Mouse (Mus musculus) lung, embryonic 14.5 days (tissue): ENCODE data around the gene Micu1. TPM values are rescaled to one million over a fixed set of nuclear protein-coding genes. Genes with fewer than 3 reads are reported as not detected.

ENCODE experiments used
- ATAC-seq: fragments of 200-750 bp; cut with Nextera tagmentation; 2 replicates; pipeline ENCODE4 v1.8.0; 2017; ENCODE audit warnings: mild to moderate bottlenecking, moderate TSS enrichment, moderate library complexity; ENCODE audit not compliant: insufficient read depth
- DNase-seq: peaks from one replicate; pipeline ENCODE4 v3.0.0-alpha.2; 2015
- H3K27ac ChIP-seq: fragments of 300-500 bp; sonication (generic); 2 replicates; pipeline ENCODE4 v1.5.1; 2014; ENCODE audit warnings: low read depth, mild to moderate bottlenecking, moderate library complexity
- H3K27me3 ChIP-seq: fragments of 300-500 bp; sonication (generic); 2 replicates; pipeline ENCODE4 v1.6.1; 2014; ENCODE audit warnings: low read length, control low read depth; ENCODE audit not compliant: insufficient read depth
- H3K36me3 ChIP-seq: fragments of 300-500 bp; sonication (generic); 2 replicates; pipeline ENCODE4 v1.6.1; 2014; ENCODE audit warnings: control low read depth; ENCODE audit not compliant: insufficient read depth
- H3K4me1 ChIP-seq: fragments of 300-500 bp; sonication (generic); 2 replicates; pipeline ENCODE4 v1.6.1; 2014; ENCODE audit warnings: antibody characterized with exemption, control low read depth; ENCODE audit not compliant: insufficient read depth
- H3K4me2 ChIP-seq: fragments of 300-500 bp; sonication (generic); 2 replicates; pipeline ENCODE4 v1.6.1; 2014; ENCODE audit warnings: mild to moderate bottlenecking
- H3K4me3 ChIP-seq: fragments of 300-500 bp; sonication (generic); 2 replicates; pipeline ENCODE4 v1.5.1; 2014; ENCODE audit warnings: low read depth, low read length
- H3K9ac ChIP-seq: fragments of 300-500 bp; sonication (generic); 2 replicates; pipeline ENCODE4 v1.6.1; 2014
- H3K9me3 ChIP-seq: fragments of 300-500 bp; sonication (generic); 2 replicates; pipeline ENCODE4 v1.6.1; 2016; ENCODE audit warnings: low read depth, low read length, control low read depth
- CTCF ChIP-seq: IDR thresholded peaks from 2 replicates; pipeline ENCODE4 v1.5.1; 2016; ENCODE audit warnings: antibody characterized with exemption, low read depth
- WGBS: fragments of 180-500 bp; shearing (Covaris S2); extraction: QIAGEN DNeasy Blood & Tissue Kit; methylation state at CpG from one replicate; pipeline ENCODE4 v1.1.7; 2014; 5-methylcytosine and 5-hydroxymethylcytosine counted together
- polyA plus RNA-seq: library from polyadenylated mRNA; unstranded; fragments of >200 nt; fragmentation: Nextera tagmentation; extraction: Ambion mirVana; gene quantifications from 2 replicates; pipeline ENCODE4 v1.2.1, GENCODE M21; 2014

Micu1 gene
- polyA plus RNA-seq: 81.0 and 83.9 TPM in 2 replicates

GRCm38 (mm10) chr10:59702207-59703032 is at the start of gene Micu1:
TSS of gene Micu1 (plus strand) at chr10:59702477.
- Histone ChIP-seq H3K9me3 (no peaks in the 10 kb centered on the region), H3K4me2 (peak within 1 kb of the TSS; percentile 85), H3K36me3 (no peaks in the 10 kb centered on the region), H3K9ac (peak within 1 kb of the TSS; percentile 74), H3K4me3 (peak within 1 kb of the TSS; percentile 75), H3K27me3 (no peaks in the 10 kb centered on the region), H3K4me1 (0 out of 2 replicates have a peak, but pooled peaks cover 4% of the 10 kb centered on the region), H3K27ac (peak within 1 kb of the TSS; percentile 55)
- ATAC-seq (peak; percentile 98), DNase-seq (peak; percentile 98)
- TF ChIP-seq CTCF: no peak
- under 1% methylated on average over 48 of the region's 48 CpGs for WGBS

GRCm38 (mm10) chr10:59656799-59657198 is 45.5 kb upstream of the Micu1 start:
- no peak for TF ChIP-seq CTCF
- Histone ChIP-seq H3K9ac (no peak overlapping the region), H3K36me3 (no peaks in the 10 kb centered on the region), H3K27ac (no peak overlapping the region), H3K4me3 (no peak overlapping the region), H3K4me2 (no peak overlapping the region), H3K27me3 (no peaks in the 10 kb centered on the region), H3K4me1 (no peaks in the 10 kb centered on the region), H3K9me3 (0 out of 2 replicates have a peak, but pooled peaks cover 4% of the 10 kb centered on the region)
- 75% methylated on average over 13 of the region's 13 CpGs for WGBS
- DNase-seq (no peak), ATAC-seq (no peak)

- DNase-seq: no peak
- Histone ChIP-seq H3K9ac (no peak overlapping the region), H3K4me1 (no peaks in the 10 kb centered on the region), H3K27me3 (no peaks in the 10 kb centered on the region), H3K27ac (no peak overlapping the region), H3K4me3 (no peak overlapping the region), H3K36me3 (no peaks in the 10 kb centered on the region), H3K4me2 (no peak overlapping the region), H3K9me3 (0 out of 2 replicates have a peak, but pooled peaks cover 4% of the 10 kb centered on the region)
- 66% methylated on average over 2 of the region's 2 CpGs for WGBS
- no peak for ATAC-seq
- TF ChIP-seq CTCF: no peak
Measured at GRCm38 (mm10) chr10:59664765-59665164, 37.5 kb upstream of the Micu1 start.

- no peak for ATAC-seq
- 64% methylated on average over 13 of the region's 13 CpGs for WGBS
- Histone ChIP-seq H3K4me2 (no peak overlapping the region), H3K27me3 (no peaks in the 10 kb centered on the region), H3K27ac (no peak overlapping the region), H3K36me3 (no peaks in the 10 kb centered on the region), H3K4me3 (no peak overlapping the region), H3K4me1 (no peaks in the 10 kb centered on the region), H3K9ac (no peak overlapping the region), H3K9me3 (no peaks in the 10 kb centered on the region)
- DNase-seq: peak; percentile 9
- no peak for TF ChIP-seq CTCF
Measured at GRCm38 (mm10) chr10:59665503-59666291, 36.6 kb upstream of the Micu1 start.

GRCm38 (mm10) chr10:59667377-59667776 is 34.9 kb upstream of the Micu1 start:
- peak; percentile 61 for DNase-seq
- Histone ChIP-seq H3K27me3 (no peaks in the 10 kb centered on the region), H3K4me1 (no peaks in the 10 kb centered on the region), H3K9ac (no peak overlapping the region), H3K4me3 (no peak overlapping the region), H3K27ac (no peak overlapping the region), H3K36me3 (no peaks in the 10 kb centered on the region), H3K4me2 (no peak overlapping the region), H3K9me3 (no peaks in the 10 kb centered on the region)
- 52% methylated on average over 6 of the region's 6 CpGs for WGBS
- TF ChIP-seq CTCF: no peak
- ATAC-seq: no peak

GRCm38 (mm10) chr10:59668491-59668890 is 33.8 kb upstream of the Micu1 start:
- no peak for TF ChIP-seq CTCF
- Histone ChIP-seq H3K9me3 (no peaks in the 10 kb centered on the region), H3K4me1 (no peaks in the 10 kb centered on the region), H3K27ac (no peak overlapping the region), H3K27me3 (no peaks in the 10 kb centered on the region), H3K36me3 (no peaks in the 10 kb centered on the region), H3K4me3 (no peak overlapping the region), H3K4me2 (no peak overlapping the region), H3K9ac (no peak overlapping the region)
- 33% methylated on average over 7 of the region's 7 CpGs for WGBS
- DNase-seq (peak; percentile 4), ATAC-seq (no peak)

GRCm38 (mm10) chr10:59677836-59678235 is 24.4 kb upstream of the Micu1 start:
- H3K27me3 ChIP-seq: no peaks in the 10 kb centered on the region
- DNase-seq (no peak), ATAC-seq (no peak)
- TF ChIP-seq CTCF: no peak
- no peak overlapping the region for H3K9ac ChIP-seq
- no peaks in the 10 kb centered on the region for H3K9me3 ChIP-seq
- no peak overlapping the region for H3K27ac ChIP-seq
- WGBS: 97% methylated on average over 1 of the region's 1 CpGs
- H3K4me2 ChIP-seq: no peak overlapping the region
- H3K4me1 ChIP-seq: no peaks in the 10 kb centered on the region
- no peaks in the 10 kb centered on the region for H3K36me3 ChIP-seq
- no peak overlapping the region for H3K4me3 ChIP-seq
